Mouse (Mus musculus) adrenal gland, adult 2 months (tissue): Measurements from ENCODE around the gene Mei1. TPM values are rescaled to one million over a fixed set of nuclear protein-coding genes. Genes with fewer than 3 reads are reported as not detected.

Experiments used
- DNase-seq: peaks from one replicate; pipeline ENCODE4 v3.0.0; 2021
- polyA plus RNA-seq: library from polyadenylated mRNA; depleted of rRNA; stranded (reverse); fragments of >200 nt; gene quantifications from 2 replicates; pipeline ENCODE4 v1.2.3, GENCODE M21; 2012
- total RNA-seq, 2 experiments: library from RNA; stranded (reverse); gene quantifications; 2 replicates each; pipeline ENCODE4 v1.2.3; 2021

Mei1 gene
- total and polyA plus RNA-seq, 3 experiments, result 0.35 to 3.2 TPM; not detected in 1

GRCm38 (mm10) chr15:82151176-82151575 is 81.4 kb downstream of the Mei1 start:
- DNase-seq, result no peak

GRCm38 (mm10) chr15:82152022-82152421 is 82.2 kb downstream of the Mei1 start:
- DNase-seq, result peak; percentile 38

- no peak for DNase-seq
These were observed 82.6 kb downstream of the Mei1 start for GRCm38 (mm10) chr15:82152435-82152834.

DNA sequence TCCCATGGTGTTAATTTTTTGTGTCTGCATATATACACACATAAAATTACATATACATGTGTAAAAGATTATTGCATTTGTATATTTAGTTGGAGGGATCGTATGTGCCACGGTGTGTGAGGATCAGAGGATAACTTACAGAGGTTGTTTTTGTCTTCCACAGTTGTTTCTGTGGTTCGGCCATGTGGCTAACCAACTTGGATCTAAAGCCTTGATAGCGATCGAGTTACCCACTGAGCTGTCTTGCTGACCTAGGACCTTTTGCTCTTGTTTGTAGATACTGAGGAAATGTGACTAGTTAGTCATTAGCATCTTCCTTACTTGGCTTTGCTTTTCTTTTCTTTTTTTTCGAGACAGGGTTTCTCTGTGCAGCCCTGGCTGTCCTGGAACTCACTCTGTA is 86.5 kb downstream of the Mei1 start:
- DNase-seq, result no peak

- no peak for DNase-seq
These were observed 87.1 kb downstream of the Mei1 start for GRCm38 (mm10) chr15:82156902-82157301.

DNA sequence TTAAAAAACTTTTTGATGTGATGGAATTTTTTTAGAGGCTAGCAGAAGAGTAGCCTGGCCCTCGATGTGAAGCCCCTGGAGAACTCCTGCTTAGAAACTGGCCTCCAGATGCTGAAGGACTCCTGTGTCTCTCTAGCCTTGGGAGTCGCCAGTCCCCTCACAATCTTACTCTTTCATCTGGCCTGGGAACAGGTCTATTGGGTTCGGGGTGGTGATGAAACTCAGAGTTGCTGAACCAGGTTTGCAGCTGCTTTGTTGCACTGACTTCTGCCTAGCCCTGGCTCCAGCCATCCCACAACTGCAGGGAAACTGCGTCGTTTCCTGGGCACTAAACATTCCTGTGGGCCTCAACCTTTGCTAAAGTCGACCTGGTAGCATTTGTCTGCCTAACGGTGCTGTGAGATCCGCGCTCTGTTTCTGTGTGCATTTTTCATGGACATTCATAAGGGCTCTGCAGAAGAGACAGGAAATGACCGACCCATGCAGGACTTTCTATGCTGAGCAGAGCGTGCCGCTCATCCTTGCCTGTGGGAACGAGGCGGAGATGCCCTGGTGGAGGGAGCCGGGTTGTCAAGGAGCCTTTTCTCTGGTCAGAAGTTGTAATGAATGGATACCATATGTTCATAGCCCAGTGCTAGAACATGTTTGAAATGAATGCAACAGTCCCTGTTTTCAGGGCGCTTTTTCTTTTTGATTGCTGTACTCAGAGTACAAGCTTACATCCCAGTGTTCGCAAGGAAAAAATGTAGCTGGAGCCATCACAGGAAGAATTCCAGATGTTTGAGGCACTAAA is 88.6 kb downstream of the Mei1 start:
- no peak for DNase-seq

DNA sequence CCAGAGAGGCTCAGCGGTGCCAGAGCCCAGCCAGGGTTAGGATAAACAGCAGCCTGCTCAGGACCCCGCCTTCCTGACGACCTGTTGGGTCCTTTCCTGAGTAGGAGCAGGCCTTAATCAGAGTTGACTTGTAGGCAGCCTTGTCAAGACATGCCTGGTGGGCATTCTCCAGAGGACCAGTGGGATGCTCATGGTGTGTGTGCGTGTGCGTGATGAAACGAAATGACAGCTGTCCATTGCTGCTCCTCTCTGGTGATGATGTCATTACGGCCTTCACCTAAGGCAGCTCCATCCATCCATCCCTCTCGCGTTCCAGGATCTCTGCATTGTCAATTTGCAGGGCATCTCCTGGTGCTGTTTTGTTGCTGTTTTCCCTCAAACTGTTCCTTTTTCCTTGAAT is 89.7 kb downstream of the Mei1 start:
- no peak for DNase-seq

GRCm38 (mm10) chr15:82160731-82161640 is 91.2 kb downstream of the Mei1 start:
- no peak for DNase-seq

DNA sequence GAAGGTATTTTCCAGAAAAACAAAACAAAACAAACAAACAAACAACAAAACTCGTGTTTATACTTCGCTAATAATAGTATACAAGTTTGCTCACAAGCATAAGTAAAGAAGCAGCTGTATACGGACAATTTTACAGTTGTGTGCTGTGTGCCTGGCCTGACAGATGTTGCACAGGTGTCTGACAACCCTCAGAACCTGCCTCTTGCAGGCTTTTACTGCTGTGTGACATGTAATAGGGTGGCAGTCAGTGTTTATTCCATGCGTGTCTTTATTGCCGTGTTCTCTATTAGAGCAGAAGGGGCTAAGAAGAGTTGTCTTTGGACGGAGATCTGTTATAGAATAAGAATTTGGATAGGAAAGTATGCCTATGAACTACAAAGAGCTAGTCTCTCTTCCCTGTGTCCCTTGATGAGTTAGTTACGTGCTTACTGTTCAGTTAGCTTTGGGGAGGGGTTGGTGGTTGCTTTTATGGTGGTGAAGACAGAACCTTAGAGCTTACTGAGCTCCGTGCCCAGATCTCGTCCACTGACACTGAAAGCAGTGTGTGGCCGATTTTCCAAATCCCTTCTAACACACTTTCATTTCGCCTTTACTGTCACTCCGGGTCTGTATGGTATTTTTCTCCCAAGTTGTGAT is 92.3 kb downstream of the Mei1 start:
- DNase-seq, result no peak

GRCm38 (mm10) chr15:82163356-82164060 is 93.7 kb downstream of the Mei1 start:
- no peak for DNase-seq

DNA sequence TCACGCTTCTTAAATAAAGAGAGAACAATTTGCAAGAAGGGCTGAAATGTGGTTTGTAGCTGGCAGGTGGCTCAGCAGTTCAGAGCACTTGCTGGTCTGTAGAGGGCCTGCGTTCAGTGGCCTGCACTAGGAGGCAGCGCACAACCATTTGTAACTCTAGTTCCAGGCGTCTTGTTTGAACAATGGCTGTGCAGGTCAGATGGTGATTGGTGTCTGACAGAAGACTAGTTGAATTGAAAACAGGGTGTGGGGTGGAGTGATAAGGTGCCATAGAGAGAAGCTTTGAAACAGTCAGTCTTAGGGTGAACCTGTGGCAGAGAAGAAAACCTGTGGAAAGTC is 94.2 kb downstream of the Mei1 start:
- DNase-seq, result no peak

DNA sequence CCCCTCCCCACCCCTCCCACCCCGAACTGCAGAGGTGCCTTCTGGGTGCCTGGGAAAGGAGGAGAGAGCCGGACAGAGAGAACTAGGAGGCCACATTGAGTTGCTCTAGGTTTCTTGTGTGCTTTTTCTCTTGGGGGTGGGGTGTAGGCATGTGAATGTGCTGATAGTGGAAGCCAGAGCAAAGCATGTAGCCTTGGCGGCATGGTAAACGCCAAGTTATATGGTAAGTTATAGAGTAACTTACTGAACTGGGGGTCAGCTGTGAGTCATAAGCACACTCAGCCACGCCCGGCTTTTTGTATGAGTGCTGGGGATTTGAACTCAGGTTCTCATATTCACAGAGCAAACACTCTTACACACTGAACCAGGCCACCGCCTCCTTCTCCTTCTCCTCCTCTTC is 94.7 kb downstream of the Mei1 start:
- DNase-seq, result no peak

- peak; percentile 63 for DNase-seq
These were observed 95.8 kb downstream of the Mei1 start for GRCm38 (mm10) chr15:82165332-82166239.

DNA sequence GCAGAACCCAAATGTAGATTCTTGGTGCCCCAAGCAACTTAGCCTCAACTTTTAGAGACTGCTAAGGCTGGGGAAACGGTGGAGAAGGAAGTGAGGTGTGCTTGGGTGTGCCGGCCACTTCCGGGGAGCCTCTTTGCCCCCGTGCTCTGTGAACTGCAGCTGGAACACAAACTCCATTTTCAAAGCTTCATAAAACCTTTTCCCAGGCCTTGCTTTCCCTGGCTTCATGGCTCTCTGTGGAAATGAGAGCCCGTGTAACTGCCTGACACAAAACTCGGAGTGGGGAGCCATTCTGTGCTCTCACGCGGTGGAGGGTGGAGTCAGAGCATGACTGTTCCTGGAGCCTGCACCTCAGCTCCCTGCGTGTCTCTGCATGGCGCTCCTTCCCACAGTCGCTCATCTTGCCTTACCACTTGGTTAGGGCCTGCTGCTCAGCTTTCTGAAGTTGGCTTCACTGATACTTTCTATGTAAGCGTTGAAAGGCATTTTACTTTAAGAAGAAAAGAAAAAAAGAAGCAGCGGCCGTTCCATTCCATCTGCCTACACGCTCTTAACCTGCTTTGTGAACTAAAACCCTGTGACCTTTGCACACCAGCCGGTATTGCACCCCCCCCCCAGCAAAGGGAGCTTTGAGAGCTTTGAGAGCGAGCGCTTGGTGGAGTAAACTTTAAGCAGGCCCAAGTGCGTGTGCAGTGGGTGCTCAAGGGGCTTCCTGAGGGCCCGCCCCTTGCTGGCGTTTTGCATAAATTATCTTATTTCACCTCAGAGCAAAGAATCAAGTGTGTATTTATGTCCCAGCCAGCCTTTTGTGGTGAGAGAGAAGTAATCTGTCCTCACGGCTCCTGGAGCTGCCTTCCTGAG is 96.7 kb downstream of the Mei1 start:
- DNase-seq, result no peak

GRCm38 (mm10) chr15:82167201-82168168 is 97.7 kb downstream of the Mei1 start:
- DNase-seq, result no peak

- DNase-seq, result no peak
These were observed 99.9 kb downstream of the Mei1 start for GRCm38 (mm10) chr15:82169671-82170070.

DNA sequence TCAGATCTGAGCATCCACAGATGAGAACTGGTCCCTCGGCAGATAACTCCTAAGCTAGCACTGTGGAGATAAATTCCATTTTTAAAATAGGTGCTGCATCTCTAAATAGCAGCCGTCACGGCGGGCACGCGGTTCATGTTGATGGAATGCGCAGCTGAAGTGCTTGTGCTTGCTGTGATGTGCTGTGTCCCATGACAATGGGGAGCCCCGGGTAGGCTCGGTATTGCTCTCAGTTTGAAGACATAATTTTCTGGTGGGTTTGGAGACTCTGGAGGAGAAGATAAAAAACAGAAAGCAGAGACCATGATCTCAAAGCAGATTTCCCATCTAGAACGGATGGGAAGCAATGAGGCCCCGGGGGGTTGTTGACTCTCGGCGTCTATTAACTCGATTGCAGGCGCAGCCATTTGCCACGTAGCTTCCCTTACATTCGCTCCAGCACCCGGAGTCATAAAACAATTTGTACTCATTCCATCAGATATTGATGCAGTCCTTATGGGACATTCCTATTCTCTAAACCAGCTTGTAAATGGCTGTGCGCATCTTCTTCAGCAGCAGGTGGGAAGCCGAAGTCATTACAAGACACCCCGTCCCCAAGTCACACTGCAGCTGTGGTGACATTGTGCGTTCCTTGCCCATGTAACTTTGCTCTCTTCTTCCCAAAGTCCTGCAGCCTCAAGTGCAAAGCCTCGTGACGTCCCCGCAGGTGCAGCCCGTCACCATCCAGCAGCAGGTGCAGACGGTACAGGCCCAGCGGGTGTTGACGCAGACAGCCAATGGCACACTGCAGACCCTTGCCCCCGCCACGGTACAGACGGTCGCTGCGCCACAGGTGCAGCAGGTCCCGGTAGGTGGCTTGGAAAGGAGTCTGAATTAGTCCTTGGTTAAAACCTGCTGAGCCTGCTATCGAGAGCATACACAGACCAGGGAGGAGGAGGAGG is 100.9 kb downstream of the Mei1 start:
- DNase-seq, result no peak

DNA sequence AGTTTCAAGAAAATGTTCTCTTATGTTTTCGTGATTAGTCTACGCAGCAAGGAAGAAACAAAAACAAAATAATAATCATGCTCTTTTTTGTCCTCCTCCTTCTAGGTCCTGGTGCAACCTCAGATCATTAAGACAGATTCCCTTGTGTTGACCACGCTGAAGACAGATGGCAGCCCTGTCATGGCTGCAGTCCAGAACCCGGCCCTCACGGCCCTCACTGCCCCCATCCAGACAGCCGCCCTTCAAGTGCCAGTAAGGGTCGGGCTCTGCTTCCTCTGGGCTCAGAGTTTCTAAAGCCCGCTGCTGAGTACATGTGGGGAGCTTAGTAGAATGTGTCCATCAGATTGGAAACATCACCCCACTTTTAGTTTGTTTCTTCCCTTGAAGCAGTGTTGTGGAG is 102.9 kb downstream of the Mei1 start:
- no peak for DNase-seq
